Mouse (Mus musculus) T-cell, adult 66 days (primary cell): ENCODE data around the gene Arpc2. TPM values are rescaled to one million over a fixed set of nuclear protein-coding genes. Genes with fewer than 3 reads are reported as not detected.

Source experiments
- total RNA-seq, 2 experiments: library from RNA; stranded (reverse); gene quantifications; 3 replicates in 1 of 2; 4 replicates in 1 of 2; pipeline ENCODE4 v1.2.4; 2023

Gene Arpc2
- total RNA-seq: 100 to 1,000 TPM; 393 to 398 TPM

GRCm38 (mm10) chr1:74235938-74236589, at the start of gene Arpc2:
Gene Arpc2 (plus strand): TSS chr1:74236084.

GRCm38 (mm10) chr1:74194445-74194844, 41.4 kb upstream of the Arpc2 start, which contains the start of gene Cxcr1:
Gene Cxcr1 (minus strand): TSS chr1:74194631.

GRCm38 (mm10) chr1:74278538-74278937, 42.7 kb downstream of the Arpc2 start, which contains the start of gene Gpbar1:
Gene Gpbar1 (plus strand): TSS chr1:74278550.

GRCm38 (mm10) chr1:74284543-74285160, 48.8 kb downstream of the Arpc2 start, which contains the start of the genes Aamp and Pnkd:
Gene Aamp (minus strand): TSS chr1:74284738.
Gene Pnkd (plus strand): TSS chr1:74284930.

GRCm38 (mm10) chr1:74305522-74305921, 69.6 kb downstream of the Arpc2 start, which contains the start of gene Tmbim1:
Gene Tmbim1 (minus strand): TSS chr1:74305622.

Other genes starting within 250 kb of the Arpc2 start
- gene Tns1, start 111.6 kb upstream of the Arpc2 start, total RNA-seq: 10 to 100 TPM; 27.3 to 32.6 TPM
- gene Rufy4, start 110.5 kb upstream of the Arpc2 start, total RNA-seq: under 1 TPM in 1 of 2 experiments, not detected in 1; 0.79 TPM
- under 1 TPM; 0.71 to 0.79 TPM for gene Cxcr2, start 82.1 kb upstream of the Arpc2 start, total RNA-seq
- gene Cxcr1, start 41.5 kb upstream of the Arpc2 start, total RNA-seq: under 1 TPM in 1 of 2 experiments, not detected in 1; 0.50 TPM
- gene Gpbar1, start 42.5 kb downstream of the Arpc2 start, total RNA-seq: 1 to 10 TPM; 1.2 to 1.8 TPM
- 100 to 1,000 TPM; 150 to 151 TPM for gene Aamp, start 48.7 kb downstream of the Arpc2 start, total RNA-seq
- 10 to 100 TPM; 31.4 to 31.8 TPM for gene Pnkd, start 48.8 kb downstream of the Arpc2 start, total RNA-seq
- gene Tmbim1, start 69.5 kb downstream of the Arpc2 start, total RNA-seq: 1 to 10 TPM; 1.6 to 1.9 TPM
- not detected for gene Catip, start 126.0 kb downstream of the Arpc2 start, total RNA-seq
- 1 to 10 TPM; 1.7 to 3.5 TPM for gene Slc11a1, start 139.1 kb downstream of the Arpc2 start, total RNA-seq
- 100 to 1,000 TPM; 120 to 129 TPM for gene Ctdsp1, start 155.4 kb downstream of the Arpc2 start, total RNA-seq
- gene Vil1, start 173.3 kb downstream of the Arpc2 start, total RNA-seq: 1 to 10 TPM in 1 of 2 experiments, under 1 TPM in 1; 0.96 to 3.3 TPM